Mouse (Mus musculus) gastrocnemius, postnatal 4 days (tissue): Measurements from ENCODE around the gene Ugt2a2. TPM values are rescaled to one million over a fixed set of nuclear protein-coding genes. Genes with fewer than 3 reads are reported as not detected.
"Not testable (repeated sequence)": the region's sequence is repeated elsewhere in the genome, so short reads cannot be mapped to it uniquely, and the experiment has no call there.

ENCODE experiments used
- DNase-seq, 2 experiments: peaks; one replicate each; pipeline ENCODE4 v3.0.0; 2021 to 2022; ENCODE audit warnings: low spot score in 2 of 2, mixed read lengths in 2 of 2
- long read RNA-seq, 2 experiments: library from polyadenylated mRNA; stranded (forward); transcript quantifications; one replicate each; pipeline ENCODE4 v2.0.0; 2021
- total RNA-seq, 2 experiments: library from RNA; stranded (reverse); gene quantifications; 2 replicates each; pipeline ENCODE4 v1.2.3; 2021

The Ugt2a2 gene
- total RNA-seq: not detected
- long read RNA-seq, experiment 1: 0 reads
- long read RNA-seq, experiment 2: 0 reads

DNA sequence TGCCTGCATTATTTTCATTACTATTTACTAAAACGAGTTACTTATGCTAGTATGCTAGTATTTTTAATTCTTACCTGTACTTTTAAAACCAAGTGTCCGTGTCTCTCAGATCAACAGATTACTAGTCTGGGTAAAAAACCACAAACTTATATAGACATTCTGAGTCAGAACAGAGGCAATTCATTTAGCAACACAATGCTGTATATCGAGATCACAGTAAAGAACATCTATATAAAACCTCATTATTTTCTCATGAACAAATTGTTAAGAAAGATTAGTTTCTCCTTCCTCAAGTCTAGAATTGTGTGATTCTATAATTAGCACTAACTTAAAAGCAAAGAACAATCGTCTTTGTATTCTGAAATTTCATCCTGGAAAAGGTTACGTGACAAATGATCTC is at the start of gene Ugt2a2:
TSS of gene Ugt2a2 (minus strand) at position 101 of the 400 bp plus-strand sequence.
- no peak for DNase-seq

DNA sequence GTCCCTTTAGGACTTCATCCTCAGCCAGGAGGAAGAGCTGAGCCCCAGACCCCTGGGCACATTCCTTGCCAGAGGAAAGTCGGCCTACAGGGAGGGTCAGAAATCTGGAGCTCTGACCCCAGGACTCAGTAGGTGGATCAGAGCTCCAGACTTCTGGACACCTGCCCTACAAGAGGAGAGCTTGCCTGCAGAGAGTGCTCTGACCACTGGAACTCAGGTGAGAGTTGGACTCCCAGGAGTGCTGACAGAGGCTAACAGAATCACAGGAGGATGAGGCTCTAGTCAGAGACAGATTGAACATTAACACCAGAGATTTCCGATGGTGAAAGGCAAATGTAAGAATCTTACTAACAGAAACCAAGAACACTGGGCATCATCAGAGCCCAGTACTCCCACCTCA is 41.5 kb upstream of the Ugt2a2 start:
- DNase-seq: not testable (repeated sequence)

DNA sequence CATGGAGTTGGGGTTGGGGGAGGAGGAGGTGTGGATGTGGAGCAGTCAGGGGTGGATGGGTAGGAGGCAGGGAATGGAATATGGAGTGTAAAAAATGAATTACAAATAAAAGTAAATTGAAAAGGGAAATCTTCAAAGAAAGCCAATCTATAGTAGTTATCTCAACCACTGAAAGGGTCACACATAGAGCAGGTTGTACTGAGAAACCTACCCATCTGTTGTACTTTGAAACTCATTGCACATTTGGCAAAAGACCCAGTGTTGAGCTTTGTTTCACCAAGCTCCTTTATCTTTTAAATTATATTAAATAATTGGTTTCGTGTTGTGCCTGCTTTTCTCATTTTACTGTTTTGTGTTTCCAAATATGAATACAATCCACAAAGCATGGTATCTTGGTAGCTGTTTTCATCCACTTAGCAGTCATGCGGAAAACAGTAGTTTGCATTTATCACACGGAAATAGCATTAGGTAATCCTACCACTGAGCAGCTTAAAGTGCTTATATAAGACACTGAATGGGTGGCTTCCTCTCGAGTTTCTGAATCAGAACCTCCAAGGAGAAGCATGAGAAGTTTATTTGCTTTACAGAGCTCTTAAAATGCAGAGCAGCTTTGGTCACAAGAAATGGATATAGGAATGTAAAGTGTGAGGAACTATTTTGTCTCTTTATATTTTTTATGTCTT is 23.9 kb upstream of the Ugt2a2 start:
- DNase-seq: no peak

DNA sequence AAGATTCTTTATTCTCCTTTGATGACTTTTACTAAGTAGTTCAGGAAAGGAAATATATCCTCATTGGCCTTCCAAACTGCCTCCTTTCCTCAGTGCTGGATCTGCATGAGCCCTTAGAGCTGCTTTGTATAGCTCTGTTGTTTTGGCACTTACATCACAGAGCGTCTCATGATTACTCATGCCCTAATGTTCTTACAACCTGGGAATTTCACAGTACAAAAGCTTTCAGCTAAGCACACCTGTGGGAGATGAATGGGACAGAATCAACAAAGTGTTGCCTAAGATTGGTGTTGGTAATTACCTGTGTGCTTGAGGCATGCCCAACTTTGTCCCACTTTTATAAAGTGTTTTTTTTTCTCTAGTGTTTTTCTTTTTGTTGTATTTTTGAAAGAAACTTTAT is 20.6 kb upstream of the Ugt2a2 start:
- DNase-seq: no peak

DNA sequence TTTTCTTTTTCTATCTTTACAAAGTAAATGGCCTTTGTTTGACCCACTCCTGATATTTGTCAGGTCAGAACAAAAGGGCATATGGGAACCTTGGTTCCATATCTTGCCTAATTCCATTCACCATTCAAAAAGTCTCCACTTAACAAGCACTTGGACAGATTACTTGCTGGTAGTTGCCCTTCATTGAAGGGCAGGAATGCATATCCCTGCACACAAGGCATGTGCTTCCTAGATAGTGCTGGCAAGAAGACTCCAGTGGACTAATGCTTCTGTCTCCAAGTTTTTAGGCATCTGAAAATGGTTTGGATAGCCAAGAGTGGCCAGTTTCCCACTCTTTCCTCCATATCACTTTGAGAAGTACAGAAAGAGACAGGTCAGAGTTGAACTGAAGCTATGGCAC is 17.3 kb upstream of the Ugt2a2 start:
- no peak for DNase-seq

DNA sequence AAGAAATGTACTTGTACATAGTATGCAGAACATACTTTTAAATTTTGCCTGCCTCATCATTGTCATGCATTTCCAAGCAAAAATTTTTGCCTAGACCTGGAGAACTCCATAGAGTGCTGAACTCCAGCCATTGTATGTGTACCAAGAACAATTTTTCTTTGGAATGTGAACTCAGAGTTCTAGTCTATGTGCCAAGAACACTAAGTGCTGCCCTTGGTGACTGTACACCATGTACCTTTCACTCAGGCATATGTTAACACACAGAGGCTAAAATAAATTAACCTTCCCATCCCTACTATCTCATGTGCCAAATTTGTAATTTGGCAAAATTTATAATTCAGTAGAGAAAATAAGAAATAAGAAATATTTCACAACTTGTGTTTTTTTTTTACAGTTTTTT is 16.9 kb upstream of the Ugt2a2 start:
- no peak for DNase-seq

DNA sequence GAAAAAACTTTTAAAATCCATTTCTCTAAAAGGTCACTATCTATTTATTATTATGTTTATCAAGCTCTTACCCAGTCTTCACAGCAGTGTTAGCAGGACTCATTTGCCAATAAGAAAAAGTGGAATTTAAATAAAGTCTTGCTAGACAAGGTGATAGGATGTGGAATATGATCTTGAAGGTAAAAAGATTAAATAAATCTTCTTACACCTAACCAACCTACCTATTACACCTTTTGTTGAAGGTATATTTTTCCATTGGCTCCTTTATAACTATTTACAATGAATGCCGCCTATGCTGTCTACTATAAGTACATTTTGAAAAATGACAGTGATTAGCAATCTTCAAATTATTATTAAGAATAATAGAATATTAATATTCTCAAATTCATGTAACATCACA is 8.7 kb upstream of the Ugt2a2 start, which contains the start of gene Ugt2a1:
TSS of gene Ugt2a1 (minus strand) at position 101 of the 400 bp plus-strand sequence.
- DNase-seq: no peak

DNA sequence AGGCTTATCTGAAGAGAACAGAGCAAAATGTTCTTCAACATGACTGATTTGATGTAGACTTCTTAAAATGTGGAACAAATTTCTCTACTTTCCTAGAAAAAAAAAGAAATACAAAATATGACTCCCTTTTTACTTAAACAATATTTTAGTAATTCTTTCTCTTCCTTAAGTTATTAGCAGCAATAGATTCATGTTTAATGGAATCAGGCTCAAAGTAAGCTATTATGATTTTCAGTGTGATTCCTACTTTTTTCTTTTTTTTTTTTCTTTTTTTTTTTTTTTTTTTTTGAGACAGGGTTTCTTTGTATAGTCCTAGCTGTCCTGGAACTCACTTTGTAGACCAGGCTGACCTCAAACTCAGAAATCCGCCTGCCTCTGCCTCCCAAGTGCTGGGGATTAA is 4.6 kb upstream of the Ugt2a2 start, which contains the start of gene Gm43638:
TSS of gene Gm43638 (minus strand) at position 101 of the 400 bp plus-strand sequence.
- not testable (repeated sequence) for DNase-seq

DNA sequence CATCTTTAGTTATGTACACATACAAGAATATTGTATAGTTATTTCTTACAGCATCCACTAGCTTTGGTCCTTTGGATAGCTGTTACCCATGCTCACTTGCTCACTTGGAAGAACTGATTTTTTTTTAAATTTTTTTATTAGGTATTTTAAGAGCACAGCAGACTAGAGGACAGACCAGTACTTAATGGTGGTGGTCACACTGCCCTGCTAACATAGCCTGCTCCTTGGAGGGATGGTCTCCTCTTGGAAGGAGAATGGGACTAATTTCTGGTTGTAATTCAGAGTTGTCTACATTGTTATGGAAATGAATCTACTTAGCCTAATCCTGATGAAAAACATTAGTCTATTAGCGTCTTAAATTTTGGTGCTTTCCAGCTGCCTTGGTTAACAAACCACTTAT is 23.2 kb downstream of the Ugt2a2 start:
- no peak for DNase-seq

DNA sequence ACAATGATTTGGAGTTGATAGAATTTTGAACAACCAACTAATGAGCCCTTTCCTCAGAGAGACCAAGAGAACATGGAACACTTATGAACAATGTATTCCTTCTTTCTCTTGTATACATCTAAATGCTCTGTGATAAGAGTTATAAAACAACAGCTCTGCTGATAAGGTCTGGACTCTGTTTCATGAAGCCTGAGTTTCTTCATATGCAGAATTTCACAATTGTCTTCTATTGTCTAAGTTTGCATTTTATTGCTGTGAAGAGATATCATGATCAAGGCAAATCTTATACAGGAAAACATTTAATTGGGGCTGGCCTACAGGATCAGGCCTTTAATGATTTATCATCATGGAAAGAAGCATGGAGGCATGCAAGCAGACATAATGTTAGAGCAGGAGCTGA is 24.4 kb downstream of the Ugt2a2 start:
- no peak for DNase-seq

DNA sequence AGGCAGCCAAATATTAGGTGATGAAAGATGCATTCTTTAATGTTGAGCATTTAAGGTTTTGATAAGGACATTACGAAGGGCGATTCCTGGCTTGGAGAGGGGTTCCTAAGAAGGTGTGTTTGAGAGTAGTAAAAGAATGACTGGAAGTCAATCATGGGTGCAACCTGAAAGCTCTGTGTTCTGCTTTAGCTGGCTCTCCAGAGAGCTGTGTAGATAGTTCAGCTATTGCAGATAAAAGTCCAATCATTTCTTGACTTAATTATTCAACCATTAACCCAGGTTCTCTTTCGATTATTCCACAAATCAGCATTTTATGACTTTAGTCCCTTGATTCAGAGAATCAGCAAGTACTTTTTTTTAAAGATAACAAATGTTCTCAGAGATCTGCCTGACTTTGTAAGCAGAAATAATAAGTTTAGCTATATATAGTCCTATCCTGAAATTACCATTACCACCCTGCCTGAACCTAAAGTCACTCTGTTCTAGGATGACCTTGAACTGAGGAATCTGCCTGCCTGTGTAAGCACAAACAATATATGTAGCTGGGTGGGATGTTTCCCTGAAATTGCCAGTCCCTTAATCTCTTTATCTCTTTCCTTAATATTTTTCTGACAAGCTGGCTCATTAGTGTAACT is 25.7 kb downstream of the Ugt2a2 start:
- DNase-seq: no peak

DNA sequence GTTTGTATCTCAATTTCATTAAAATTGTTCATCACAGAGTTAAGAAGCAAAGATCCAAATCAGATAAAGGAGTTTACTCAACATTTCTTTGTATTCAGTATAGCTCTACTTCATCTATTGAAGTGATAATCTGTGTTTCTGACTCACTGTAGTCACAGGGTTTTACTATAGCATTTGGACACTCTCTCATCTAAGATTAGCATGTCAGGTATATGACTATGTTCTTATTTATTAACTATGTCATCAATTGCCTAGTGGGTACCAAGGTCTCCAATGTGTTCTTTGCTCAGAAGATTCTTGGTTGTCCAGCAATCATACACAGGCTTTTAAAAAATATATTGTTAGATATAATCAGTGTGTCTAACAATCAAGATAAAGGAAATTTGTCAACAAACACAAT is 26.5 kb downstream of the Ugt2a2 start:
- no peak for DNase-seq

DNA sequence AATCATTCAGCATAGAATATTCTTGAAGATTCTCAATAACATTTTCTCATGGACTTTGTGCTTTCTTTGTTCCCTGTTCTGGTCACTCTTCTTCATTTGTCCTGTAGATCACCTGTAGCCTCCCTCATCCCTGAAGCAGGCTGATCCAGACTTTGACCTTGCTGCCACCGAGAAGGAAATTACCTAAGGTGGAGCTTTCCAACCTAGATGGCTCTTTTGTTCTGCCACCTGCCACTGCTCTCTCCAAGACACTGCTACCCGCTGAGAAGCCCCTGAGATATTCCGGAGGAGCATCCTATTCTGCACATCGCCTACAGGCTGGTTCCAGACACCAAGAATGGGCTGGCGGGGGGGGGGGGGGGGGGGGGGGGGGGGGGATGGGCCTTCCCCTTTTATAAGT is 29.5 kb downstream of the Ugt2a2 start:
- not testable (repeated sequence) for DNase-seq

DNA sequence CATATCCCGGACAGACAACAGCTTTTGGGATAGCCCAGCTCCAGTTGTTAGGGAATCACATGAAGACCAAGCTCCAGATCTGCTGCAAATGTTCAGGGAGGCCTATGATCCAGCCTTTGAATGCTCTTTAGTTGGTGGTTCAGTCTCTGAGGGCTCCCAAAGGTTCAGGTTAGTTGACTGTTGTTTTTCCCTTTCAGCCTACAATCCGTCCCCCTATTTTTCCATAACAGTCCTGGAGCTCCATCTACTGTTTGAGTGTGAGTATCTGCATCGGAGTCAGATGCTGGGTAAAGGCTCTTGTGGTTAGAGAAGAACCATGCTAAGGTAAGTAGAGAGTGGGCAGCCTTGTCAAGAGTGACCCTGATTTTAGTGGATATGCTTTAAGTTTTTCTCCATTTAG is 45.8 kb downstream of the Ugt2a2 start:
- DNase-seq: no peak

DNA sequence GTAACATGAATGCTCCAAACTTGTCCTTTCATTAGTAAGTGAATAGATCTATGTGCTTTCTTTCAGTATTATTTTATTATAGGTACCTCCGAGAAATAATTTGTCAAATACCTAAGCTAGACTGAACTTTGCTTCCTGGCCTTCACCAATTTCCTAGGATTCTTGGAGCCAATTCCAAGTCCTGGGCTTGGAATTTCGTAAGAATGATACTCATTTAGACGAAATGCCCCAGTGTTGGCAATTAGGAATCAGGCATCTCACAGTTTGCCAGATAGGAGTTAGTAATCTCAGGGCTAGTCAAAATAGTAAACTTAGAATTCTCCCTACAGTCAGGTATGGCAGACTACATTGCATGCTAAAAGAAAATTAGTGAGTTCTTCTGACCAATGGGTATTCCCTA is 56.4 kb downstream of the Ugt2a2 start:
- DNase-seq: no peak

DNA sequence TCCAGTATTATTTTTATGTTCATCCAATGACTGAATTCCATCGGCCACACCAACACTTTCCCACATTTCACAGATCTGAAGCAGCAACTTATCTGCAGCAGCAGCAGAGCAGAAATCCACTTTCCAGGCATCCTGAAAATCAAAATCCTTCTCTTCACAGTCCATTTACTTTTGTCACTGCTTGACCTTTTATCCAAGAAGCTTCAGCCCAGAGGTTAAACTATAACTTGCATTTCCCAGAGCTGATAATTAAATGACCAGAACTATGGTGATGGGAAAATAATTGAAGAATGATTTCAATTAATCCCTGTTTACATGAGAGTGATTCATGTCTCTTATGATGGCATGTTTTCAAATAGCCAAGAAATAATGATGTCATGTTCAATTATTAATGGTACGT is 58.0 kb downstream of the Ugt2a2 start, which contains the start of gene Ugt2b38:
TSS of gene Ugt2b38 (minus strand) at position 163 of the 400 bp plus-strand sequence.
- not testable (repeated sequence) for DNase-seq

Other genes with a start within 250 kb of the Ugt2a2 start
- gene Ugt2b37, start 227.5 kb downstream of the Ugt2a2 start, total RNA-seq: not detected
- gene Ugt2a3, start 145.1 kb downstream of the Ugt2a2 start, total RNA-seq: not detected
- gene Ugt2b38, start 58.1 kb downstream of the Ugt2a2 start, total RNA-seq: not detected
- gene Gm43638, start 4.5 kb upstream of the Ugt2a2 start, total RNA-seq: not detected
- not detected for gene Ugt2a1, start 8.6 kb upstream of the Ugt2a2 start, total RNA-seq
- not detected for gene Sult1b1, start 55.9 kb upstream of the Ugt2a2 start, total RNA-seq
- under 1 TPM in 1 of 2 experiments, not detected in 1; 0.23 TPM for gene Sult1d1, start 86.8 kb upstream of the Ugt2a2 start, total RNA-seq
- gene Sult1e1, start 109.3 kb upstream of the Ugt2a2 start, total RNA-seq: not detected
- not detected for gene Csn1s1, start 183.9 kb upstream of the Ugt2a2 start, total RNA-seq
- not detected for gene Csn2, start 217.4 kb upstream of the Ugt2a2 start, total RNA-seq